Mouse (Mus musculus): ENCODE data around the gene Cradd.

GRCm38 (mm10) chr10:95248362-95248761 is 75.6 kb downstream of the Cradd start:
- TF ChIP-seq CTCF (IDR thresholded peaks at IDR 0.05; ENCODE audit: low read depth, low read length) = no peak
- no peak for TF ChIP-seq POLR2A (IDR thresholded peaks at IDR 0.05; ENCODE audit: extremely low read depth, insufficient read depth, low read length)

Data from liver, adult 2 months (tissue).